Mouse (Mus musculus) testis, adult 2 months (tissue): ENCODE measurements around the gene Gramd1a. TPM values are rescaled to one million over a fixed set of nuclear protein-coding genes. Genes with fewer than 3 reads are reported as not detected.

Experiments
- H3K27ac ChIP-seq: fragments of 200-500 bp; 2 replicates; pipeline ENCODE4 v1.5.1; 2012; ENCODE audit warnings: low read depth, low read length; ENCODE audit not compliant: control insufficient read depth, insufficient read depth
- H3K27me3 ChIP-seq: fragments of 200-500 bp; 2 replicates; pipeline ENCODE4 v1.6.1; 2012; ENCODE audit warnings: mild to moderate bottlenecking, low read length, moderate library complexity; ENCODE audit not compliant: control insufficient read depth, insufficient read depth
- H3K36me3 ChIP-seq: fragments of 200-500 bp; 2 replicates; pipeline ENCODE4 v1.6.1; 2012; ENCODE audit warnings: mild to moderate bottlenecking, low read length; ENCODE audit not compliant: control insufficient read depth, insufficient read depth
- H3K4me1 ChIP-seq: fragments of 200-500 bp; 2 replicates; pipeline ENCODE4 v1.6.1; 2012; ENCODE audit warnings: low read length; ENCODE audit not compliant: control insufficient read depth, insufficient read depth
- H3K4me3 ChIP-seq: fragments of 200-500 bp; 2 replicates; pipeline ENCODE4 v1.5.1; 2012; ENCODE audit warnings: low read depth, mild to moderate bottlenecking, low read length, moderate library complexity, mixed read lengths; ENCODE audit not compliant: control insufficient read depth
- CTCF ChIP-seq: fragments of 200-500 bp; IDR thresholded peaks from 2 replicates; pipeline ENCODE4 v1.5.1; 2012; ENCODE audit warnings: low read depth, mild to moderate bottlenecking, inconsistent platforms, low read length, moderate library complexity; ENCODE audit not compliant: control insufficient read depth, insufficient read depth, insufficient replicate concordance
- POLR2A ChIP-seq: fragments of 200-500 bp; IDR thresholded peaks from 2 replicates; pipeline ENCODE4 v1.6.1; 2012; ENCODE audit warnings: low read depth, mild to moderate bottlenecking, inconsistent platforms, low read length, moderate library complexity; ENCODE audit not compliant: control insufficient read depth
- polyA plus RNA-seq: library from polyadenylated mRNA; depleted of rRNA; stranded (reverse); fragments of >200 nt; gene quantifications from 2 replicates; pipeline ENCODE4 v1.2.3, GENCODE M21; 2012; rRNA removed

The Gramd1a gene
- polyA plus RNA-seq = 35.1 and 35.3 TPM in 2 replicates

GRCm38 (mm10) chr7:31155296-31156033, at the start of gene Gramd1a:
Gramd1a (minus strand) TSS chr7:31155896.
- no peak within 1 kb of the TSS; the same call in 1 of the 2 replicates for H3K4me3 ChIP-seq
- no peaks in the 10 kb centered on the region for H3K36me3 ChIP-seq
- TF ChIP-seq CTCF = no peak
- no peak for TF ChIP-seq POLR2A
- peaks cover 15% of the 10 kb centered on the region for H3K4me1 ChIP-seq
- H3K27ac ChIP-seq = peak within 1 kb of the TSS; percentile 81
- H3K27me3 ChIP-seq = no peaks in the 10 kb centered on the region

- no peaks in the 10 kb centered on the region for H3K27me3 ChIP-seq
- no peak overlapping the region for H3K27ac ChIP-seq
- no peaks in the 10 kb centered on the region for H3K36me3 ChIP-seq
- no peaks in the 10 kb centered on the region for H3K4me1 ChIP-seq
- no peak overlapping the region for H3K4me3 ChIP-seq
- no peak for TF ChIP-seq CTCF
- TF ChIP-seq POLR2A = no peak
Observed at GRCm38 (mm10) chr7:31195591-31196307, 40.1 kb upstream of the Gramd1a start.

- Histone ChIP-seq H3K4me3 (no peak overlapping the region), H3K4me1 (no peaks in the 10 kb centered on the region), H3K36me3 (no peaks in the 10 kb centered on the region), H3K27me3 (no peaks in the 10 kb centered on the region), H3K27ac (no peak overlapping the region)
- TF ChIP-seq CTCF (no peak), POLR2A (no peak)
Observed at GRCm38 (mm10) chr7:31184711-31185110, 29.0 kb upstream of the Gramd1a start.

GRCm38 (mm10) chr7:31182863-31183262, 27.2 kb upstream of the Gramd1a start:
- TF ChIP-seq POLR2A (no peak), CTCF (0 out of 2 replicates have a peak, but pooled peaks have one; percentile 6)
- Histone ChIP-seq H3K4me1 (no peaks in the 10 kb centered on the region), H3K36me3 (no peaks in the 10 kb centered on the region), H3K27ac (no peak overlapping the region), H3K4me3 (no peak overlapping the region), H3K27me3 (no peaks in the 10 kb centered on the region)

GRCm38 (mm10) chr7:31176886-31177763, 21.4 kb upstream of the Gramd1a start:
- H3K4me3 ChIP-seq = peak overlapping the region; percentile 32; the same call in 1 of the 2 replicates

GRCm38 (mm10) chr7:31175096-31175495, 19.4 kb upstream of the Gramd1a start:
- Histone ChIP-seq H3K4me1 (no peaks in the 10 kb centered on the region; the same call in 1 of the 2 replicates), H3K27me3 (no peaks in the 10 kb centered on the region), H3K36me3 (no peaks in the 10 kb centered on the region), H3K27ac (no peak overlapping the region), H3K4me3 (no peak overlapping the region)
- TF ChIP-seq POLR2A (no peak), CTCF (no peak)

More at GRCm38 (mm10) chr7:31176886-31177763, 21.4 kb upstream of the Gramd1a start:
- Histone ChIP-seq H3K27me3 (no peaks in the 10 kb centered on the region), H3K4me1 (no peaks in the 10 kb centered on the region; the same call in 1 of the 2 replicates), H3K36me3 (no peaks in the 10 kb centered on the region), H3K27ac (no peak overlapping the region; the same call in 1 of the 2 replicates)
- TF ChIP-seq POLR2A = no peak
- peak; percentile 92 for TF ChIP-seq CTCF
